ENCODE assay signal across 20 mouse cellular contexts in genomic region chr12:57958527-57958926, GRCm38 (mm10).
DNase-seq lines count a peak whose midpoint lies in the region; ATAC-seq and TF ChIP-seq lines count a peak whose summit lies in the region.
"Had no signal": no experiment of that assay in that cellular context is flagged by ENCODE, and none has a peak within 500 bp of the region (broad histone marks: within the 10 kb centered on the region; RNA-seq: fewer than 3 reads in every experiment).

No protein-coding gene starts in this region.

- H3K4me2 ChIP-seq in liver, postnatal 0 days (ENCODE audit: low read depth, low read length), result no peak overlapping the region

- H3K27ac ChIP-seq in liver, adult 2 months (replicated peaks; ENCODE audit: insufficient read depth, low read depth, low read length), result no peak overlapping the region
- no peak overlapping the region for H3K27ac ChIP-seq in liver, postnatal 0 days (ENCODE audit: low read depth)
- no peak overlapping the region for H3K27ac ChIP-seq in MEL (ENCODE audit: control insufficient read depth, low read depth, low read length)

- TF ChIP-seq POLR2A in liver, adult 2 months (IDR thresholded peaks at IDR 0.05; ENCODE audit: extremely low read depth, insufficient read depth, low read length), result no peak
- no peak for TF ChIP-seq POLR2A in MEL (IDR thresholded peaks at IDR 0.05; ENCODE audit: control insufficient read depth in 1 of 2, insufficient read depth in 1 of 2, low read depth in 1 of 2, low read length in 2 of 2, poor library complexity in 1 of 2)

- no peaks in the 10 kb centered on the region for H3K27me3 ChIP-seq in liver, adult 2 months (ENCODE audit: control insufficient read depth, insufficient read depth, low read length)
- H3K27me3 ChIP-seq in liver, postnatal 0 days (ENCODE audit: insufficient read depth, low read length), result no peaks in the 10 kb centered on the region
- no peaks in the 10 kb centered on the region; a peak in 1 of 4 replicates for H3K27me3 ChIP-seq in MEL (ENCODE audit: control insufficient read depth in 1 of 2, insufficient read depth in 2 of 2, low read length in 2 of 2)
- H3K27me3 ChIP-seq: CH12.LX had no signal

- H3K9ac ChIP-seq in liver, adult 2 months (ENCODE audit: low read depth, low read length), result no peak overlapping the region
- no peak overlapping the region for H3K9ac ChIP-seq in liver, postnatal 0 days (replicated peaks)
- no peak overlapping the region for H3K9ac ChIP-seq in MEL (ENCODE audit: control insufficient read depth, low read depth, low read length, poor library complexity, severe bottlenecking)

- TF ChIP-seq CTCF in liver, adult 2 months (IDR thresholded peaks at IDR 0.05; ENCODE audit: low read depth, low read length), result no peak
- TF ChIP-seq CTCF in liver, postnatal 0 days (IDR thresholded peaks at IDR 0.05; ENCODE audit: low read depth), result no peak
- no peak for TF ChIP-seq CTCF in MEL (IDR thresholded peaks at IDR 0.05 in 2 of 3, conservative IDR thresholded peaks at IDR 0.05 in 1 of 3; ENCODE audit: control insufficient read depth in 1 of 3, insufficient read depth in 1 of 3, low read depth in 2 of 3, low read length in 3 of 3, poor library complexity in 1 of 3, severe bottlenecking in 1 of 3)

- H3K4me3 ChIP-seq in liver, adult 2 months (ENCODE audit: insufficient read depth, low read depth, low read length), result no peak overlapping the region
- H3K4me3 ChIP-seq in liver, postnatal 0 days (ENCODE audit: low read depth, low read length), result no peak overlapping the region
- no peak overlapping the region for H3K4me3 ChIP-seq in MEL (ENCODE audit: control insufficient read depth in 1 of 2, insufficient read depth in 1 of 2, low read depth in 2 of 2, low read length in 2 of 2)

- peak; percentile 66 for DNase-seq in liver, adult 2 months (ENCODE audit: extremely low read depth, low read depth, low spot score)
- DNase-seq in liver, postnatal 0 days, result no peak
- DNase-seq in MEL (ENCODE audit: low read depth, low spot score), result no peak
- no peak for DNase-seq in cerebellum, postnatal 4 days (ENCODE audit: low spot score in 2 of 2)
- DNase-seq: adrenal gland, adult 2 months; adrenal gland, adult 8-10 months; adrenal gland, postnatal 10 days; adrenal gland, postnatal 14 days; adrenal gland, postnatal 25 days; adrenal gland, postnatal 36 days; B cell, adult 2 months; cerebellum, adult 11 months; cerebellum, adult 11-12 months; cerebellum, adult 18-20 months; cerebellum, adult 2 months had no signal

- ATAC-seq in liver, postnatal 0 days, result no peak
- ATAC-seq: activated CD4-positive, CD25-positive, alpha-beta regulatory T cell, adult 4 months; CD4-positive, CD25-positive, alpha-beta regulatory T cell, adult 4 months; Patski had no signal

- H3K4me1 ChIP-seq in liver, adult 2 months (ENCODE audit: control insufficient read depth, insufficient read depth, low read length), result no peaks in the 10 kb centered on the region; the same call in 1 of the 2 replicates
- no peaks in the 10 kb centered on the region for H3K4me1 ChIP-seq in liver, postnatal 0 days (ENCODE audit: insufficient read depth)
- H3K4me1 ChIP-seq in MEL (ENCODE audit: control insufficient read depth in 1 of 2, insufficient read depth in 2 of 2, low read length in 2 of 2), result no peaks in the 10 kb centered on the region

- TF ChIP-seq RAD21 in MEL (IDR thresholded peaks at IDR 0.05; ENCODE audit: low read depth, low read length), result no peak

- H3K9me3 ChIP-seq in liver, postnatal 0 days (ENCODE audit: low read length), result no peaks in the 10 kb centered on the region
- H3K9me3 ChIP-seq in MEL (replicated peaks; ENCODE audit: insufficient read depth, low read length), result no peaks in the 10 kb centered on the region
- H3K9me3 ChIP-seq: G1E had no signal

- TF ChIP-seq EP300 in liver, postnatal 0 days (IDR thresholded peaks at IDR 0.05; ENCODE audit: low read depth), result no peak
- no peak for TF ChIP-seq EP300 in MEL (IDR thresholded peaks at IDR 0.05; ENCODE audit: low read depth in 1 of 2, low read length in 2 of 2)

- H3K79me2 ChIP-seq in liver, adult 2 months (ENCODE audit: control insufficient read depth, insufficient read depth, low read length), result no peaks in the 10 kb centered on the region
- H3K79me2 ChIP-seq in MEL (ENCODE audit: control insufficient read depth, insufficient read depth, low read length, poor library complexity), result no peaks in the 10 kb centered on the region

- H3K36me3 ChIP-seq in liver, adult 2 months (ENCODE audit: control insufficient read depth, insufficient read depth, low read length), result no peaks in the 10 kb centered on the region
- no peaks in the 10 kb centered on the region for H3K36me3 ChIP-seq in liver, postnatal 0 days (replicated peaks; ENCODE audit: insufficient read depth, low read length)
- no peaks in the 10 kb centered on the region for H3K36me3 ChIP-seq in MEL (ENCODE audit: control insufficient read depth in 1 of 2, insufficient read depth in 2 of 2, low read length in 2 of 2)
- H3K36me3 ChIP-seq: G1E had no signal

- WGBS in liver, adult 2 months, result 53% methylated on average over 2 of the region's 2 CpGs
- WGBS in liver, postnatal 0 days (ENCODE audit: insufficient replicate concordance), result 57% methylated on average over 2 of the region's 2 CpGs

TF ChIP-seq in MEL, 35 proteins besides CTCF, POLR2A, EP300 and RAD21:
- TF ChIP-seq GATA1 (IDR thresholded peaks at IDR 0.05; ENCODE audit: low read depth, low read length), result peak; percentile 14; the same call in 1 of the 2 replicates
- no peak for TF ChIP-seq BHLHE40 (IDR thresholded peaks at IDR 0.05; ENCODE audit: borderline replicate concordance, low read depth, low read length)
